Mouse (Mus musculus) C3H10T1/2 (cell line): ENCODE results near the gene Zfp512b. TPM values are rescaled to one million over a fixed set of nuclear protein-coding genes. Genes with fewer than 3 reads are reported as not detected.

ENCODE experiments used
- polyA plus RNA-seq, 2 experiments: library from polyadenylated mRNA; unstranded; fragments of >200 nt; fragmentation: generic; extraction: Trizol; gene quantifications; one replicate each; pipeline ENCODE4 v1.2.1; 2012; ENCODE audit warnings: missing spikeins in 2 of 2

The Zfp512b gene
- 10 to 100 TPM in 1 of 2 experiments, 1 to 10 TPM in 1; 1.6 to 22.7 TPM for polyA plus RNA-seq

DNA sequence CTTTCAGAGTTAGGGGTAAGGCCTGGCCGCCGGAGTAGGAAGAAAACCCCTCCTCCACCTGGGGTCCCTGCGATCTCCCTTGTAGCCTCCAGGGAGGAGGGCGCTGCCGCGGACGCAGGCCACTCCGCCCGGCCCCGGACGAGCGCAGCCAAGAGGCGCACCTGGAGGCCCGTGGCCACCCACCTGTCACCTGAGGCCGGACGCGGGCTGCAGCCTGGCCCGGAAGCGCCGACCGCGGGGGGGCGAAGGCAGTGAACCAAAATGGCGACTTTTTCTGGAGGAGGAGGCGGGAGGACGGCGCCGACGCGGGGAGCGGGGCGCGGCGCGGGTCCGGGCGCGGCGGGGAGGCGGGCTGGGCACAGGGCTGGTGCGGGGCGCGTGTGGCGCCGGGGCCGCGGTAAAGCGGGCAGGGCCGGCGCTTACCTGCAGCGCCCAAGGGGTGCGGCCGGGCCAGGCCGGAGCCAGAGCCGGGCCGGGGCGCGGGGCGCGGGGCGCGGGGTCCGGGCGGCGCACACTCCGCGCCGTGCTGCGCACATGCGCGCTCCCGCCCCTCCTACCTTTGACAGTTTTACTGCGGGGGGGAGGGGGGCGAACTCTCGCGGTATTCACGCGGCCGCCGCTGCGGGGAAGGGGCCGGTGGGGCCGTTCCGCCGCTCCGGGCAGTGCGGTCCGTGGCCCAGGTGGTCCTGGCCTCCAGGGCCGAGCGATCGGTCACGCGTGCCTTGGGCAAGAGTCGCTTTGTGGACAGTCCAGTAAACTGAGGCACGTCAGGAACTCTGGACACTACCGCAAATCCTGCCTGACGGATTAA, at the start of gene Zfp512b:
Gene Zfp512b, minus strand, starts transcription at position 573 of the 811 bp plus-strand sequence.

DNA sequence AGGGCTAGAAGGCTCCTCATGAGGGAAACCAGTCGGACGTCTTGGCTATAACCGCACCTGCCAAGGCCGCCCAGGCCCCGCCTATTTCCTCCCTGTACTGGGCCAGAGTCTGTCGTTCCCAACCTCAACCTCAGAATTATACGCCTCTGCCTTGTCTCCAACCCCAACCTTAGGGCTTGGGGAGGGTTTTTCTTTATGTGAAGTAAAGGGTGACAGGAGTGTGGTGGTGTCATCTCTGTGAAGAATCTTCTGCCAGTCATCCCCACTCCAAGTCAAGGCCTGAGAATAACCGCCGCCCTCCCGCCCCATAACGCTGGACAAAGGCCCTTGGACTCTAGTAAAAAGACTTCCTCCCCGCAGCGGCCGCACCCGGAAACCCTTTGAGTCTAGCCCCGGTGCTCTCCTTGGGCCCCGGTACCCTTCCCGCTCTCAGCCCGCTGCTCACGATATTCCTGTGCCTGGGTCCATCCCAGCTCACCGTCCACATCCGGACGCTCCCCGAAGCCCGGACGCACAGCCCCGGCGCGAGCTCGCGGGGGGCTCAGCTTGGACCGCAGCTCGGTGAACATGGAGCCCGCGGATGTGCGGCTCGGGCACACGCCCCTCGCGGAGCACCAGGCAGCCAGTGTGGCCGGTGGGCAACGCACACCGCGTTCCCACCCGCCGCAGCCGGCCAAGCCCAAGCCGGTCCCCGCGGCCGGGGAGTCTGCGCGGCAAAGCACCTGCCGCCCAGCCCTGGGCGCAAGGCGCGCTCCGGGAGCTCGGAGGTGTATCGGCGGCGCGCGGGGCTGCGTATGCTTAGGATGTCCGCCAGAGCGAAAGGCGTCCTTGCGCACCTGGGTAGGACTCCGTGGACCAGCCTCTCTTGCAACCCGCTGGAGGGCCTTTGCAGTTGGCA, 6.1 kb upstream of the Zfp512b start, which contains the start of gene Samd10:
Gene Samd10, minus strand, starts transcription at position 759 of the 898 bp plus-strand sequence.

DNA sequence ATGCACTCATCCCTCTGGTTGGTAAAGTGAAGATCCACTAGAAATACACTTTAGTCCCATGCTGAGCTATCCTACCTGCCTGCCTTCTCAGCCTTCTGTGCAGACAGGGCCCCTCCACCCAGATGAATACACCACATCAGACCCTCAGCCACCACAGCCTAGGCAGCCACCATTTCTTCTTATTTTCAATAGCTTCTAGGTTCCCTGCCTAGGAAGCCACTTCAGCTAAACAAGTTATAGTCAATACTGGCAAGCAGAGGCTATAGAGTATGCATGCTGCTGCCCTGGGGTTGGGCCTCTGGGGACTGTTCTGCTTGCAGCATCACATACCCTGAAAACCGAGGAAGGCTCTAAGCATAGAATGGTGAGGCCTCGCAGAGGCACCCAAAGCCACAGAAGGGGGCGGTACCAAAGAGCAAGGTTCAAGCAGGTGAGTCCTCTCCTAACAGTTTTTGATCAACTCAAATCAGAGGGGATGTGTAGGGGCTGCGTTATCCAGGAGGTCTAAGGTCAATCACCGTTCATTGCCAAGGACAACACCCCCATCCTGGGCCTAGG, 996 bp downstream of the Zfp512b start, which contains the start of gene Prpf6:
Gene Prpf6, plus strand, starts transcription at position 341 of the 558 bp plus-strand sequence.

DNA sequence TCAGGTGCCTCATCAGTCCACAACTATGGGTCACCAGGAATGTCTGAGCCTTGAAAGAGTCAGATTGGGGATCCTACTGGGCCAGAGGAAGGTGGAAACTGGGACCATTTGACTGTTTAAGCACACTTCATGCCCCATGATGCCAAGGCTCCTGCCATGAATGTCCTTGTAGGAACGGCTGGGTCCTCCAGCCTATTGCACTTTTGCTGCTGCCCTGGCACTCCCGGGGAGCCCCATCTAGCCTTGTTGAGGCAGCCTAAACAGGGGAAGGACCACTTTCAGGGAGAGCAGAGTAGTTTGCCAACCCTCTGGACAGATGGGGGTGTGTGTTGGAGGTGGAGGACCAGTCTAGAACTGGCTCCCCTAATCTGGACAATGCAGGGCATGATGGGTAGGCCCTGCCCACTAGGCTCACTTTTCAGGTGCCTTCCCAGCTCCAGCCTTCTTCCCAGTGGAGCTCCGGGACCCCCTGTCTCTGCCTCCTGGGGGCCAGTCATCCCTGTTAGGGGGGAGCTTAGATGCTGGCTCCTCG, 8.1 kb downstream of the Zfp512b start, which contains the start of gene Uckl1:
Gene Uckl1, minus strand, starts transcription at position 482 of the 532 bp plus-strand sequence.

Other genes starting within 250 kb of the Zfp512b start
- 10 to 100 TPM in 1 of 2 experiments, 1 to 10 TPM in 1; 8.6 to 19.6 TPM for gene Zgpat, start 227.9 kb downstream of the Zfp512b start, polyA plus RNA-seq
- 10 to 100 TPM; 34.3 to 40.3 TPM for gene Arfrp1, start 227.4 kb downstream of the Zfp512b start, polyA plus RNA-seq
- 10 to 100 TPM in 1 of 2 experiments, 1 to 10 TPM in 1; 2.1 to 19.5 TPM for gene Lime1, start 212.7 kb downstream of the Zfp512b start, polyA plus RNA-seq
- gene Zbtb46, start 133.4 kb downstream of the Zfp512b start, polyA plus RNA-seq = 1 to 10 TPM in 1 of 2 experiments, under 1 TPM in 1; 0.48 to 1.7 TPM
- gene Abhd16b, start 99.6 kb downstream of the Zfp512b start, polyA plus RNA-seq = under 1 TPM in 1 of 2 experiments, not detected in 1; 0.15 TPM
- 10 to 100 TPM; 61.2 to 89.0 TPM for gene Tpd52l2, start 95.7 kb downstream of the Zfp512b start, polyA plus RNA-seq
- 10 to 100 TPM; 11.6 to 26.9 TPM for gene Dnajc5, start 72.3 kb downstream of the Zfp512b start, polyA plus RNA-seq
- gene Uckl1, start 7.9 kb downstream of the Zfp512b start, polyA plus RNA-seq = 10 to 100 TPM; 13.4 to 44.3 TPM
- 10 to 100 TPM; 16.1 to 53.3 TPM for gene Prpf6, start 935 bp downstream of the Zfp512b start, polyA plus RNA-seq
- gene Samd10, start 6.4 kb upstream of the Zfp512b start, polyA plus RNA-seq = 1 to 10 TPM in 1 of 2 experiments, under 1 TPM in 1; 0.49 to 1.1 TPM
- under 1 TPM in 1 of 2 experiments, not detected in 1; 0.13 TPM for gene Gm29797, start 64.2 kb upstream of the Zfp512b start, polyA plus RNA-seq
- under 1 TPM in 1 of 2 experiments, not detected in 1; 0.05 TPM for gene Sox18, start 78.8 kb upstream of the Zfp512b start, polyA plus RNA-seq
- gene Tcea2, start 87.5 kb upstream of the Zfp512b start, polyA plus RNA-seq = 10 to 100 TPM in 1 of 2 experiments, 1 to 10 TPM in 1; 1.5 to 12.1 TPM
- gene Rgs19, start 101.2 kb upstream of the Zfp512b start, polyA plus RNA-seq = 10 to 100 TPM; 39.2 to 39.9 TPM
- not detected for gene Lkaaear1, start 105.6 kb upstream of the Zfp512b start, polyA plus RNA-seq
- gene Oprl1, start 122.2 kb upstream of the Zfp512b start, polyA plus RNA-seq = under 1 TPM in 1 of 2 experiments, not detected in 1; 0.01 TPM
- not detected for gene Myt1, start 170.5 kb upstream of the Zfp512b start, polyA plus RNA-seq
- 1 to 10 TPM in 1 of 2 experiments, under 1 TPM in 1; 0.28 to 5.4 TPM for gene Pcmtd2, start 245.1 kb upstream of the Zfp512b start, polyA plus RNA-seq